Mouse (Mus musculus) erythroblast, embryonic 14.5 days (primary cell): ENCODE data around the gene Prkch.

Experiments
- GATA1 ChIP-seq: IDR thresholded peaks from 2 replicates; pipeline ENCODE4 v1.6.1; 2012; ENCODE audit warnings: low read length, inconsistent platforms, mixed read lengths
- TAL1 ChIP-seq: IDR thresholded peaks from 3 replicates; pipeline ENCODE4 v1.6.1; 2012; ENCODE audit warnings: low read length, inconsistent platforms, mixed read lengths

- no peak for TF ChIP-seq TAL1
- no peak for TF ChIP-seq GATA1
Measured at GRCm38 (mm10) chr12:73695110-73695509, 110.5 kb downstream of the Prkch start.
